Mouse (Mus musculus) megakaryocyte, embryonic 14.5 days (primary cell): ENCODE measurements around the gene Ctxn1.

Source experiments
- FLI1 ChIP-seq: IDR thresholded peaks from 2 replicates; pipeline ENCODE4 v1.6.1; 2012; ENCODE audit warnings: low read length, inconsistent platforms, mixed read lengths
- GATA1 ChIP-seq: IDR thresholded peaks from 3 replicates; pipeline ENCODE4 v1.6.1; 2012; ENCODE audit warnings: mixed read lengths, low read length, inconsistent platforms, borderline replicate concordance

GRCm38 (mm10) chr8:4238434-4239192, 20.5 kb downstream of the Ctxn1 start, which contains the start of the genes Map2k7 and Gm49320:
- no peak for TF ChIP-seq GATA1
- no peak for TF ChIP-seq FLI1
